Mouse (Mus musculus): ENCODE results near the gene Ehhadh.

The Ehhadh gene

DNA sequence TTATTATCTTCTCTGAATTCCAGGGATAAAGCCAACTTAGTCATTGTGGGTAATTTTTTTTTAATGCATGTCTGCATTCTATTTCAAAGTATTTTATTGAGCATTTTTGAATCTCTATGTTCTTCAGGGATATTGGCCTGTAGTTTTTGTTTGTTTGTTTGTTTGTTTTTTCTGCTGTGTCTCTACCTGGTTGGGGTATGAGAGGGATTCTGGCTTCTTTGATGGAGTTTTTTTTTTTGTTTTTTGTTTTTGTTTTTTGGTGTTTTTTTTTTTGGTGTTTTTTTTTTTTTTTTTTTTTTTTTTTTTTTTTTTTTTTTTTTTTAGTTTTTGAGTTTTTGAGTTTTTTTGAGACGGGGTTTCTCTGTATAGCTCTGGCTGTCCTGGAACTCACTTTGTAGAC, 52.0 kb downstream of the Ehhadh start:
- DNase-seq (ENCODE audit: low read depth, low spot score), result no peak

DNA sequence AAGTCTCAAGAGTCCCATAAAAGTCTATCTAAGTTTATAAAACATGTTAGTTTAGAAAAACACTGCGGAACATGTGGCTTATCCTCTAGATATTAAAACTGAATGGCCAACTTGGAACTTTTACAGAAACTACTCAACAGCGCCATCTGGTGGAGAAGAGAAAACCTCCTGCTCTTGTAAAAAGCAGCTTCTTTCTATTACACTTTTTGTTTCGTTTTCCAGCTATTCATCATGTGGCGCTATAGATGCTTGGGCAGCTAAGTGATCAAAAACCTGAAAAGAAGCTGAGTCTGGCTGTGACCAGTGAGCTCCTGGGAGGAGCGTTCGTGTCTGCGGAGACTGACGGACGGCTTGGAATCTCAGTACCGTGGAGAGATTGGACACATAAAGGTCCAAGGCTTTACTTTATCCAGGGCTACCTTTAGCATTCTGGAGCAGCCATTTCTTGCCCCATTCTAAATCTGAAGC, 59.7 kb downstream of the Ehhadh start:
- peak; percentile 90 for DNase-seq (ENCODE audit: low read depth, low spot score)

DNA sequence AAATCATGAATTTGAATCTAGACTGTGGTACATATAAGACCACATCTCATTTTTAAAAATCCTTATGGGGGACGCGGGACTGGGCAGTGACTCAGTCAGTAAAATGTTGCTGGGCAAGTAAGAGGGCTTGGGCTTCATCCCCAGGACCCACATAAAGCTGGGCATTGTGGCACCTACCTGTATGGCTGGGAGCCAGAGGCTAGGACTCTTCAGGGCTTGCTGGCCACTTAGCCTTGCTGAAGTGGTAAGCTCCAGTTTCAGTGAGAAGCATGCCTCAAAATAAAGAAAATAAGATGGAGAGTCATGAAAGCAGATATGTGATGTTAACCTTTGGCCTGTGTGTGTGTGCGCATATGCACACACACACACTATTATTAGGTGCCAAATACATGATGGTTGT, 60.2 kb downstream of the Ehhadh start:
- no peak for DNase-seq (ENCODE audit: low read depth, low spot score)

DNA sequence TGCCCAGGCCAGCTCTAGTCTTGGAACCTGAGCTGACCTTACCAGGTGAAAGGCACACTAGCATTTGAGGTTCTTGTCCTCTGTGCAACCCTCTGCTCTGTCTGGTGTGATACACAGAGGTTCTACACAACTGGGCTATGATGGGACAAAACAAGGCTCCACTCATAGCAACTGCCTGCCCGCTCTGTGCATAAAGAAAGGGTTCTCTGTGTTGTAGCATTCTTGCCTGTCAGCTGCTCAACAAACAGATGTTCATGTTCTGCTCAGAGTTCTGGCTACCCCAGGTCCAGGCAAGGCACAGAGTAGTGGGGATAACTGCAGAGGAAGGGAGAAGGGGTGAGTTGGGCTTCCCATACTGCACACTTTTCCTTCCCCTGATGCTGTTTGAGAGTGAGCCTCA, 63.3 kb downstream of the Ehhadh start:
- DNase-seq (ENCODE audit: low read depth, low spot score), result peak; percentile 78

DNA sequence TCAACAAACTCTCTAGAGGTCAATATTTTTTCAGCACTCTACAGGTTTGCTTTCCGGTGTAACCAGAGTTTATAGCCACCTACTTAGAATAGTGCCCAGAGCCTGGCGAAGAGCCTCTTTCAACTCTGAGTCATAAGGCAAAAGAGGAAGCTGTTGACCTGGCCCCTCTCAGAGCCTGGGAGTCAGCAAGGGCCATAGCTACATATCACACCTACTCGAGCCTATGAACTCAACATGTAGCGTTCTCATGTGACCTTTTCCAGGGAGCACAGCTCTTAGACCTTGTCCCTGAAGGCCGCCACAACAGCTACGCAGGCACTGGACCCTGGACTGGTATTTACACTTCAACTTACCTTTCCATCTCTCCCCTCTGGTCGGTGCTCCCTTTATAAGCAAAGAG, 67.8 kb downstream of the Ehhadh start:
- DNase-seq (ENCODE audit: low read depth, low spot score), result no peak

DNA sequence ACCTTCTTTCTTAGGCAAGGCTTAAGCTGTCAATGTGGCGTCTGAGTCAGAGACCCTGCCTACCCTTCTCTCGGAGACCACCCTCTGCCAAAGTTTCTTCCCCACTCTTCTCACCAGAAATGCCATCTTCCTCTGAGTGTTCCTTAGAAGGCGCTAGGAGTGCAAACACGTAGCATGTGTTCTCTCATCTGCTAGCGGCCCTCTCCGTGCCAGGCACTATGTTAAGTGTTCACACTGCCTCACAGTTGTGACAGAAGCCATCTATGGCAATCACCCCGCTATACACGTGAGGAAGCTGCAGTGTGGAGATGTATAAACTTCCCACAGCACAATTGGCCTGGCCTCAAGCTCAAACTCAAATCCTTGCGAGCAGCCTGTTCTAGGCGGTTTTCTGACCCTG, 73.1 kb downstream of the Ehhadh start:
- peak; percentile 53 for DNase-seq (ENCODE audit: low read depth, low spot score)
